Mouse (Mus musculus): ENCODE measurements at regions not wholly inside any gene's neighbourhood (a gene's known extent, or its start where the extent isn't known, plus 50 kb on each side); places are given as distances from the start of the nearest gene placed in this dataset.

- DNase-seq (ENCODE audit: low read depth), result no peak
Observed at GRCm38 (mm10) chr12:71572833-71573446, 257.9 kb upstream of the Daam1 start.

GRCm38 (mm10) chr12:71573456-71573855 lies 257.4 kb upstream of the Daam1 start:
- no peak for DNase-seq (ENCODE audit: low read depth)

- no peak for DNase-seq (ENCODE audit: low read depth)
Observed at GRCm38 (mm10) chr12:71574685-71575084, 256.2 kb upstream of the Daam1 start.

GRCm38 (mm10) chr12:71577349-71577748 lies 253.5 kb upstream of the Daam1 start:
- no peak for DNase-seq (ENCODE audit: low read depth)

GRCm38 (mm10) chr12:71578006-71578405 lies 252.9 kb upstream of the Daam1 start:
- no peak for DNase-seq (ENCODE audit: low read depth)

- no peak for DNase-seq (ENCODE audit: low read depth)
Observed at GRCm38 (mm10) chr12:71578912-71579311, 252.0 kb upstream of the Daam1 start.

GRCm38 (mm10) chr12:71580532-71581290 lies 250.2 kb upstream of the Daam1 start:
- DNase-seq (ENCODE audit: low read depth), result no peak

- no peak for DNase-seq (ENCODE audit: low read depth)
Observed at GRCm38 (mm10) chr12:71584618-71585017, 246.3 kb upstream of the Daam1 start.

- no peak for DNase-seq (ENCODE audit: low read depth)
Observed at GRCm38 (mm10) chr12:71598641-71599040, 232.2 kb upstream of the Daam1 start.

GRCm38 (mm10) chr12:71601091-71601690 lies 229.7 kb upstream of the Daam1 start:
- no peak for DNase-seq (ENCODE audit: low read depth)

GRCm38 (mm10) chr12:71603136-71603535 lies 227.7 kb upstream of the Daam1 start:
- no peak for DNase-seq (ENCODE audit: low read depth)

GRCm38 (mm10) chr12:71606366-71606765 lies 224.5 kb upstream of the Daam1 start:
- DNase-seq (ENCODE audit: low read depth), result no peak

GRCm38 (mm10) chr12:71607966-71608365 lies 222.9 kb upstream of the Daam1 start:
- DNase-seq (ENCODE audit: low read depth), result no peak

GRCm38 (mm10) chr12:71613326-71613725 lies 217.6 kb upstream of the Daam1 start:
- no peak for DNase-seq (ENCODE audit: low read depth)

- no peak for DNase-seq (ENCODE audit: low read depth)
Observed at GRCm38 (mm10) chr12:71614945-71615344, 215.9 kb upstream of the Daam1 start.

- no peak for DNase-seq (ENCODE audit: low read depth)
Observed at GRCm38 (mm10) chr12:71615383-71615782, 215.5 kb upstream of the Daam1 start.

GRCm38 (mm10) chr12:71616121-71616520 lies 214.8 kb upstream of the Daam1 start:
- no peak for DNase-seq (ENCODE audit: low read depth)

- no peak for DNase-seq (ENCODE audit: low read depth)
Observed at GRCm38 (mm10) chr12:71618466-71618865, 212.4 kb upstream of the Daam1 start.

GRCm38 (mm10) chr12:71618956-71619355 lies 211.9 kb upstream of the Daam1 start:
- no peak for DNase-seq (ENCODE audit: low read depth)

- DNase-seq (ENCODE audit: low read depth), result no peak
Observed at GRCm38 (mm10) chr12:71619561-71619960, 211.3 kb upstream of the Daam1 start.

- DNase-seq (ENCODE audit: low read depth), result no peak
Observed at GRCm38 (mm10) chr12:71621542-71621941, 209.3 kb upstream of the Daam1 start.

- no peak for DNase-seq (ENCODE audit: low read depth)
Observed at GRCm38 (mm10) chr12:71622761-71623160, 208.1 kb upstream of the Daam1 start.

GRCm38 (mm10) chr12:71623271-71623670 lies 207.6 kb upstream of the Daam1 start:
- DNase-seq (ENCODE audit: low read depth), result no peak

All from fibroblast of lung, adult 2 months (primary cell).